Mouse (Mus musculus) intestine, embryonic 16.5 days (tissue): ENCODE data around the gene Il21r. TPM values are rescaled to one million over a fixed set of nuclear protein-coding genes. Genes with fewer than 3 reads are reported as not detected.

Experiments
- ATAC-seq: fragments of 200-750 bp; cut with Nextera tagmentation; 2 replicates; pipeline ENCODE4 v1.8.0; 2017; ENCODE audit warnings: moderate TSS enrichment, moderate library complexity
- H3K27ac ChIP-seq: fragments of 300-500 bp; sonication (generic); 2 replicates; pipeline ENCODE4 v1.5.1; 2014; ENCODE audit warnings: mild to moderate bottlenecking, low read length
- H3K27me3 ChIP-seq: fragments of 300-500 bp; sonication (generic); replicated peaks from 2 replicates; pipeline ENCODE4 v1.6.1; 2014; ENCODE audit warnings: low read length, control low read depth, mixed read lengths; ENCODE audit not compliant: control insufficient read depth, insufficient read depth
- H3K36me3 ChIP-seq: fragments of 300-500 bp; sonication (generic); 2 replicates; pipeline ENCODE4 v1.6.1; 2014; ENCODE audit warnings: low read length, control low read depth; ENCODE audit not compliant: control insufficient read depth, insufficient read depth
- H3K4me1 ChIP-seq: fragments of 300-500 bp; sonication (generic); 2 replicates; pipeline ENCODE4 v1.6.1; 2014; ENCODE audit warnings: low read length, control low read depth, mixed read lengths; ENCODE audit not compliant: control insufficient read depth, insufficient read depth
- H3K4me2 ChIP-seq: fragments of 300-500 bp; sonication (generic); 2 replicates; pipeline ENCODE4 v1.6.1; 2014; ENCODE audit warnings: low read depth, low read length, control low read depth
- H3K4me3 ChIP-seq: fragments of 300-500 bp; sonication (generic); 2 replicates; pipeline ENCODE4 v1.5.1; 2014; ENCODE audit warnings: mild to moderate bottlenecking, low read length
- H3K9ac ChIP-seq: fragments of 300-500 bp; sonication (generic); 2 replicates; pipeline ENCODE4 v1.6.1; 2014; ENCODE audit warnings: low read depth, low read length
- H3K9me3 ChIP-seq: fragments of 300-500 bp; sonication (generic); 2 replicates; pipeline ENCODE4 v1.6.1; 2016; ENCODE audit warnings: low read length, control low read depth; ENCODE audit not compliant: control insufficient read depth
- WGBS: fragments of 180-500 bp; shearing (Covaris S2); extraction: QIAGEN DNeasy Blood & Tissue Kit; methylation state at CpG from one replicate; pipeline ENCODE4 v1.1.7; 2014; 5-methylcytosine and 5-hydroxymethylcytosine counted together
- polyA plus RNA-seq: library from polyadenylated mRNA; unstranded; fragments of >200 nt; fragmentation: Nextera tagmentation; extraction: Ambion mirVana; gene quantifications from 2 replicates; pipeline ENCODE4 v1.2.1, GENCODE M21; 2015

Il21r gene
- polyA plus RNA-seq, 1 experiment from 2014 or later = 0.59 TPM

DNA sequence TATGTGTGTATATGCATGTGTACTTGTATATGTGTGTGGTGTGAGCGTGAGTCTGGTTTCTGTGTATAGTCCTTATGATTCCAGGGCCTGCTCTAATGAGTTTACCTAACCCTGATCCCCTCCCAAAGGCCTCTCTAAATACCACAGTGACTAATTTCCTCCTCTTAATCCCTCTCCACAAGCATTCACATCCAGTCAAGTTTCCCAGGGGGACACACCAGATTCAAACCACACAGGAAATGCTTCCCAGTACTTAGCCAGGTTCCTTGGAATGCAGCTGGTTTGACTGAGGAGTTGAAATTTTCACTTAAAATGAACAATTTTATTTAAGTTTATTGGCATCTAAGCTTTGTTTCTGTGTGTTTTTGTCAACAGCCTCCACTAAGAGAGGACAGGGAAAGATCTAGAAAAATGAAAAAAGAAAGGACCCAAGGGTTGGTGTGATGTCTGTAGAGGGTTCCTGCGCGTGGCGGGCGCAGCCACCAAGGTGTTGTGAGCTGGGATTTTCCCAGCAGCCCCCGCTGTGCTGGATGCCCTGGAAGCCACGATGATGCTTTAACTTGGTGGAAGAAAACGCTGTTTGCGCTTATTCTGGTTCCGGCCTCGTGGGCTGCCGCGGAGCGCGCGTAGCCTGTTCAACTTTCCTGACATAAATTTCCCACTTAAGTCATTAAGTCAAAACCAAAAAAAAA lies 22.5 kb upstream of the Il21r start:
- Histone ChIP-seq H3K4me2 (peak overlapping the region; percentile 73), H3K9me3 (no peaks in the 10 kb centered on the region), H3K27me3 (no peaks in the 10 kb centered on the region), H3K4me3 (peak overlapping the region; percentile 37), H3K9ac (peak overlapping the region; percentile 58), H3K36me3 (no peaks in the 10 kb centered on the region), H3K27ac (no peak overlapping the region; the same call in 1 of the 2 replicates), H3K4me1 (peaks cover 22% of the 10 kb centered on the region)
- 9% methylated on average over 16 of the region's 16 CpGs for WGBS
- 0 out of 2 replicates have a peak, but pooled peaks have one; percentile 6 for ATAC-seq

DNA sequence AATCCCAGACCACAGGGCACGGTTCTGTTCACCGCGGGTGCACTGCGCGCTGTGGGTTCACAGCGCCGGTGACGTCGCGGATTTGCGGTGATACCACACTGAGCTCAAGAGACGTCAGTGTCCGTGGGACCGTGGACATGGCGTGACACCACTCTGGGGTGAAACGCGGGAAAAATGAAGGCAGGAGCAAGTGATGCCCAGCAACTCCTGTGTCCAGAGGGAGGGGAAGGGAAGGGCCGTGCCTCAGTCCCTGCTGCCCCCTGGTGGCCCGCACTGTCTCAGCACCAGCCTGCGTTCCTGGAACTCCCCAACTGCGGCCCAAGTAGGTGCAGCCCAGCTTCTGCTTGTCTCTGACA lies 21.9 kb upstream of the Il21r start:
- Histone ChIP-seq H3K36me3 (no peaks in the 10 kb centered on the region), H3K4me2 (peak overlapping the region; percentile 73), H3K27ac (no peak overlapping the region; the same call in 1 of the 2 replicates), H3K4me1 (peaks cover 17% of the 10 kb centered on the region), H3K27me3 (no peaks in the 10 kb centered on the region), H3K9me3 (no peaks in the 10 kb centered on the region), H3K9ac (peak overlapping the region; percentile 58), H3K4me3 (peak overlapping the region; percentile 37)
- ATAC-seq = peak; percentile 77
- 3% methylated on average over 21 of the region's 21 CpGs for WGBS

DNA sequence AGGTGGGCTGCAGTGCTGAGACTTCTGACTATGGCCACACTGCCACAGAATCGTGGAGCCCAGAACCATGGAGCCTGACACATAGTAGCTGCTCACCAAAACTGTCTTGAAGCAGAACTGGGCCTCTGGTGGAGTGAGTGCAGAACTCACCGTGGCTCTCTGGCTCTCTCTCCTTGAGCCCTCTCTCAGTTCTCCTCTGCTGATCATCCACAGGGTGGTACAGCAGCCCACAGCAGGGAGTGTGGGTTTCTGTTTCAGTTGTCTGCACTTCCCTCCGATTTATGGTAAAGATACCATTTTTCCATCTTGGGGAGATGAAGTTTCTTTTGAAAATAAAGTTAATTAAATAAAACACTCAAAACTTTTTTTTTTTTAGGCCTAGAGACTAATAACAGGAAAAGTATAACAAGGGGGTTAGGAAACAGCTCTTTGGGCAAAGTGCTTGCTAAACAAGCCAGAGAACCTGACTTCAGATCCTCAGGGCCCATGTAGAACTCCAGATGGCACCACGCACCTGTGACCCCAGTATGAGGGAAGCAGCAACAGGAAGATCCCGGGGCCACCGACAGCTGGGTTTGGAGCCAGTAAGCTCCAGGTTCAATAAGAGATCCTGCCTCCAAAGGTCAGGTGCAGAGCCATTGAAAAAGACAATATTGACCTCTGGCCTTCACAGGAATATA lies 19.8 kb upstream of the Il21r start:
- peaks cover 3% of the 10 kb centered on the region; the same call in 1 of the 2 replicates for H3K4me1 ChIP-seq
- H3K27me3 ChIP-seq = no peaks in the 10 kb centered on the region
- no peak overlapping the region for H3K9ac ChIP-seq
- H3K4me2 ChIP-seq = no peak overlapping the region
- H3K9me3 ChIP-seq = no peaks in the 10 kb centered on the region
- 73% methylated on average over 6 of the region's 6 CpGs for WGBS
- no peak overlapping the region for H3K27ac ChIP-seq
- H3K36me3 ChIP-seq = no peaks in the 10 kb centered on the region
- ATAC-seq = no peak
- H3K4me3 ChIP-seq = no peak overlapping the region

DNA sequence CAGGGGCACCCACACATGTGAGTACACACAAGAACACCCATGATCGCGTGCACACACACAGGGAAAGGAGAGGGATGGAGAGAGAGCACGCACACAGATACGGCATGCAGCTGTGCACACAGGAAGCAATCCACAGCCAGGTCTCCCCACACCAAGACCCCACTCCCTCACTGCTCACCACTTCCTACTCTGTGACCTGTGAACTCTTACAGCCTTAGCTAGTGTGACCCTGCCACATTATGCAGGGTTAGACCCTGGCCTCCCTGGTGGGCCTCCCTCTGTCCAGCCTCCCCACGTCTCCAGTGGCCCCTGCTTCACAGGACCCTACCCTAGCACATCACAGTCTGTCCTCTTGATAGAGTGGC lies 19.2 kb upstream of the Il21r start:
- Histone ChIP-seq H3K9me3 (no peaks in the 10 kb centered on the region), H3K9ac (no peak overlapping the region), H3K4me1 (peaks cover 3% of the 10 kb centered on the region; the same call in 1 of the 2 replicates), H3K36me3 (no peaks in the 10 kb centered on the region), H3K27me3 (no peaks in the 10 kb centered on the region), H3K4me2 (no peak overlapping the region), H3K4me3 (no peak overlapping the region), H3K27ac (no peak overlapping the region)
- 81% methylated on average over 5 of the region's 5 CpGs for WGBS
- ATAC-seq = no peak

DNA sequence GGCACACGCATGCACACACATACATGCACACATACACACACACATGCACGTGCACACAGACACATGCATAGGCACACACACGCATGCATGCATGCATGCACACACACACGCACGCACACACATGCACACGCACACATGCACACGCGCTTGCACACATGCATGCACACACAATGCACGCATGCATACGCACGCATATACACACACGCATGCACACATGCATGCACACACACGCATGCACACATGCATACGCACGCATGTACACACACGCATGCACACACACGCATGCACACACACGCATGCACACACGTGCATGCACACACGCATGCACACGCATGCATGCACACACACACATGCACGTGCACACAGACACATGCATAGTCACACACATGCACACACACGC lies 16.9 kb upstream of the Il21r start:
- Histone ChIP-seq H3K27ac (no peak overlapping the region), H3K9ac (no peak overlapping the region), H3K36me3 (no peaks in the 10 kb centered on the region), H3K27me3 (no peaks in the 10 kb centered on the region), H3K4me1 (no peaks in the 10 kb centered on the region), H3K4me2 (no peak overlapping the region), H3K9me3 (no peaks in the 10 kb centered on the region), H3K4me3 (no peak overlapping the region)
- 95% methylated on average over 23 of the region's 23 CpGs for WGBS
- no peak for ATAC-seq

DNA sequence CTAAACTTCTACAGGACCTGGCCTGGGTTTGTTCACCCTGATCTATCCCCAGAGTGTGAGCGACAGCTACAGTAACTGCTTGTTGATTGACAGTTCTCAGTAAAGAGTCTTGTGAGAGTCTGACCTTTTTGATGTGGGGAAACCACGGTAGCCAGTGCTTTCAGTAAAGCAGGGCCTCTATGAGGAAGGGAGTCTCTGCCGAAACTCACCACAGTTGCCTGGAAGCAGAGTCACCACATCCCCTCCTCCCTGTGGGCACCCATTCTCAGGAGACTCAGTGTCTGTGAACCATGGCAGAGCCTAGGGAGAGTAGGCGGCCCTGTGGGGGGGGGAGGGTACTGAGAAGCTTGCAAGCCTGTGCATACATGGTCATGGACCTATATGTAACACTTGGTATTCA lies 14.5 kb upstream of the Il21r start:
- no peak overlapping the region for H3K9ac ChIP-seq
- H3K27me3 ChIP-seq = no peaks in the 10 kb centered on the region
- H3K4me3 ChIP-seq = no peak overlapping the region
- no peak overlapping the region for H3K27ac ChIP-seq
- no peak for ATAC-seq
- no peak overlapping the region for H3K4me2 ChIP-seq
- H3K9me3 ChIP-seq = no peaks in the 10 kb centered on the region
- H3K4me1 ChIP-seq = no peaks in the 10 kb centered on the region
- no peaks in the 10 kb centered on the region for H3K36me3 ChIP-seq
- 77% methylated on average over 4 of the region's 4 CpGs for WGBS

DNA sequence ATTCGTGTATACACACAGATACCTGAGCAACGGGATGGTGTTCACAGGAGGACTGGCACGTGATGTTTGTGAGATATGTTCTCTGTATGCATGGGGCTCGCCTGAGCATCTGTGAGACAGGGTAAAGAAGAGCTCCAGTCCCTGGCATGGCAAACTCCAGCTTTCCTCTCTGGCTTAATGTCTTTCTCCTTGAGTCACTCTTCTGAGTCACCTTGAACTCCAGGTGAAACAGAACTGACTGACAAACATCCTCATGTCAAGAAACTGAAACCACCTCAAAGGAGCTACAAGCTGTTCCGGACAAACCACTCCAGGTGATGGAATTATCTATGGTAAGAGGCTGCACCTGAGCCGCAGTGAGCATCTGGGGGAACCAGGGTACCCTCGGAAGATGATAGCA lies 13.3 kb upstream of the Il21r start:
- Histone ChIP-seq H3K36me3 (no peaks in the 10 kb centered on the region), H3K4me1 (no peaks in the 10 kb centered on the region), H3K27ac (no peak overlapping the region), H3K4me2 (no peak overlapping the region), H3K27me3 (no peaks in the 10 kb centered on the region), H3K9ac (no peak overlapping the region), H3K4me3 (no peak overlapping the region), H3K9me3 (no peaks in the 10 kb centered on the region)
- 89% methylated on average over 7 of the region's 7 CpGs for WGBS
- no peak for ATAC-seq

DNA sequence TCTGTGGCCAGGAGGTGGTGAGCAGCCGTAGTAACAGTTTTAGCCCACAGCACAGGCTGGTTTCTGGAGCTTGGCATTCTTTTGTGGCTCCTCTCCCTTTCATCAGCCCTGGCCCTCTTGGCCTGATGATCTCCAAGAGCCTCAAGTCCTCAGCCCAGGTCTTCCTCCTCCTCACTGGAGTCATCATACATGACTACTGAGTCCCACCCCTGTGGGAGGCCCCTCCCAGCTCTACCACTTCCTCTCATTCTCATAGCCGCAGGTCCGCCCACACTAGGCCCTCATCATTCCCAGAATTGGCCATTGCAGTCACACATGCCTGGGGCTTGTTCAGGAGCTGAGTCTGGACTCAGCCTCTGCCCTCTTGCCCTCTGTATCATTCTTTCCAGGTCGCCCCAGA lies 9.4 kb upstream of the Il21r start:
- H3K4me3 ChIP-seq = no peak overlapping the region
- no peaks in the 10 kb centered on the region for H3K9me3 ChIP-seq
- no peak overlapping the region for H3K9ac ChIP-seq
- WGBS = 84% methylated on average over 4 of the region's 4 CpGs
- no peak overlapping the region for H3K27ac ChIP-seq
- ATAC-seq = no peak
- no peak overlapping the region for H3K4me2 ChIP-seq
- no peaks in the 10 kb centered on the region for H3K36me3 ChIP-seq
- H3K27me3 ChIP-seq = no peaks in the 10 kb centered on the region
- no peaks in the 10 kb centered on the region for H3K4me1 ChIP-seq

DNA sequence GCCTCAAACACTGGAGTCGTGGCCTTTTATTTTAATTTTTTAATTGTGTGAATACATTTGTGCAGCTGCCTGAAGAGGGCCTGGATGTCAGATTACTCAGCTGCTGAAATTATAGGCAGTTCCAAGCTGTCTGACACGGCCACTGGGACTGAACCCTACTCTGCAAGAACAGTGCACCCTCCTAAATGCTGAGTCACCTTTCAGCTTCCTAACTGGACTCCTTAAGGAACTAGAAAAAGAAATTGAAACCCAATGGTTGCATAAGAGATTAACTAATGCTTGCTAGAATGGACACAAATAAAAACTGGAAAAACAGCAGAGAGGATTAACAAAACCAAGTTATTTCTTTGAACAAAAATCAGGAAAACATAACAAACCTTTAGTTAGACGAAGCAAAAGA lies 6.8 kb upstream of the Il21r start:
- no peaks in the 10 kb centered on the region for H3K9me3 ChIP-seq
- H3K4me3 ChIP-seq = no peak overlapping the region
- H3K9ac ChIP-seq = no peak overlapping the region
- H3K36me3 ChIP-seq = no peaks in the 10 kb centered on the region
- no peak overlapping the region for H3K4me2 ChIP-seq
- no peak overlapping the region for H3K27ac ChIP-seq
- no peak for ATAC-seq
- no peaks in the 10 kb centered on the region for H3K27me3 ChIP-seq
- WGBS = 62% methylated on average over 3 of the region's 3 CpGs
- no peaks in the 10 kb centered on the region for H3K4me1 ChIP-seq
